Mouse (Mus musculus) stomach, embryonic 14.5 days (tissue): ENCODE measurements at regions not wholly inside any gene's neighbourhood (a gene's known extent, or its start where the extent isn't known, plus 50 kb on each side); places are given as distances from the start of the nearest gene placed in this dataset.

Source experiments
- ATAC-seq: fragments of 200-750 bp; cut with Nextera tagmentation; 2 replicates; pipeline ENCODE4 v1.8.0; 2017; ENCODE audit warnings: low read depth, moderate TSS enrichment; ENCODE audit not compliant: insufficient number of reproducible peaks, insufficient read depth, low FRiP score
- H3K27ac ChIP-seq: fragments of 300-500 bp; sonication (generic); 2 replicates; pipeline ENCODE4 v1.5.1; 2014; ENCODE audit warnings: mild to moderate bottlenecking, low read length, moderate library complexity, mixed read lengths
- H3K27me3 ChIP-seq: fragments of 300-500 bp; sonication (generic); 2 replicates; pipeline ENCODE4 v1.6.1; 2014; ENCODE audit warnings: low read length, control low read depth, mixed read lengths; ENCODE audit not compliant: control insufficient read depth, insufficient read depth
- H3K36me3 ChIP-seq: fragments of 300-500 bp; sonication (generic); 2 replicates; pipeline ENCODE4 v1.6.1; 2014; ENCODE audit warnings: mild to moderate bottlenecking, control low read depth, low read length, moderate library complexity, mixed read lengths; ENCODE audit not compliant: control insufficient read depth, insufficient read depth
- H3K4me1 ChIP-seq: fragments of 300-500 bp; sonication (generic); 2 replicates; pipeline ENCODE4 v1.6.1; 2014; ENCODE audit warnings: low read length, control low read depth, mixed read lengths; ENCODE audit not compliant: control insufficient read depth, insufficient read depth
- H3K4me2 ChIP-seq: fragments of 300-500 bp; sonication (generic); replicated peaks from 2 replicates; pipeline ENCODE4 v1.6.1; 2014; ENCODE audit warnings: low read depth, low read length, control low read depth
- H3K4me3 ChIP-seq: fragments of 300-500 bp; sonication (generic); 2 replicates; pipeline ENCODE4 v1.5.1; 2014; ENCODE audit warnings: low read depth, low read length, control low read depth
- H3K9ac ChIP-seq: fragments of 300-500 bp; sonication (generic); replicated peaks from 2 replicates; pipeline ENCODE4 v1.6.1; 2014; ENCODE audit warnings: low read depth, mild to moderate bottlenecking, control low read depth, low read length, moderate library complexity, mixed read lengths
- H3K9me3 ChIP-seq: fragments of 300-500 bp; sonication (generic); 2 replicates; pipeline ENCODE4 v1.6.1; 2016; ENCODE audit warnings: low read depth, low read length, control low read depth; ENCODE audit not compliant: control insufficient read depth
- WGBS: fragments of 180-500 bp; shearing (Covaris S2); extraction: QIAGEN DNeasy Blood & Tissue Kit; methylation state at CpG from one replicate; pipeline ENCODE4 v1.1.7; 2014; 5-methylcytosine and 5-hydroxymethylcytosine counted together

DNA sequence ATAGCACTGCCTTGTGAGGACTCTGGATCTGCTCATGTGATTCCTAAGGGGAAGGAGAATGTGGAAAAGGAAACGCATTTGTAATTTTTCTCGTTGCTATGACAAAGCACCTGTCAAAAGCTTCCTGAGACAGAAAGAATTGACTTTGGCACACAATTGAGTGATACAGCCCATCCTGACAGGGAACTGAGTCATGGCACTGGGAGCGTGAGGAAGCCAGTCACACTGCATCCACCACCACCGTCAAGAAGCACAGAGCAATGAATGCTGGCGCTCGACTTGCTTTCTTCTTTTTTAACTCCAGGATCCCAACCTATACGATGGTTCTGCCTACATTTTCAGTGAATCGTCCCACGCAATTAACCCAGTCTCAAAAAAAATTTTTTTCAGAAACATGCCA is 131.5 kb upstream of the Plcz1 start:
- H3K4me3 ChIP-seq = no peak overlapping the region
- H3K4me1 ChIP-seq = no peaks in the 10 kb centered on the region
- no peak overlapping the region for H3K4me2 ChIP-seq
- no peaks in the 10 kb centered on the region for H3K36me3 ChIP-seq
- H3K27me3 ChIP-seq = no peaks in the 10 kb centered on the region
- H3K27ac ChIP-seq = no peak overlapping the region
- no peak for ATAC-seq
- no peaks in the 10 kb centered on the region for H3K9me3 ChIP-seq
- H3K9ac ChIP-seq = no peak overlapping the region
- WGBS = 82% methylated on average over 9 of the region's 9 CpGs

DNA sequence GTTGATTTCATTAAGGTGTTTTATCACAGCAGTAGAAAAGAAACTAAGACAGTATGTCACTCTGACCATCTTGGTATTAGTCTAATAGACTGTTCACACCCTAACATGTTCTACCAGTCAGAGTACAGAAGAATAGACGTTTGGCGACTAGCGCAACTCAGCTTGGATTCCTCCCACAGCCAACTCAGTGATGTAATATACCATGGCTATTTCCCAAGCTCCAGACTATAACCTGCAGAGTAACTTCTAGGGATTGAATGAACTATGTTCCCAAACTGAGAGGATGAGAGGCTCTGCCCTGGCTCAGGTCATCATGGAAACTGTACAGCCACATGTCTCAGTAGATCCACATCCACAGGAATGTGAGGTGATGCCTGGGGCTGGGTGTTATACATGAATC is 128.6 kb upstream of the Plcz1 start:
- no peak overlapping the region for H3K27ac ChIP-seq
- H3K4me3 ChIP-seq = no peak overlapping the region
- H3K36me3 ChIP-seq = no peaks in the 10 kb centered on the region
- H3K27me3 ChIP-seq = no peaks in the 10 kb centered on the region
- no peaks in the 10 kb centered on the region for H3K9me3 ChIP-seq
- 98% methylated on average over 3 of the region's 3 CpGs for WGBS
- no peaks in the 10 kb centered on the region for H3K4me1 ChIP-seq
- ATAC-seq = no peak
- no peak overlapping the region for H3K9ac ChIP-seq
- H3K4me2 ChIP-seq = no peak overlapping the region

DNA sequence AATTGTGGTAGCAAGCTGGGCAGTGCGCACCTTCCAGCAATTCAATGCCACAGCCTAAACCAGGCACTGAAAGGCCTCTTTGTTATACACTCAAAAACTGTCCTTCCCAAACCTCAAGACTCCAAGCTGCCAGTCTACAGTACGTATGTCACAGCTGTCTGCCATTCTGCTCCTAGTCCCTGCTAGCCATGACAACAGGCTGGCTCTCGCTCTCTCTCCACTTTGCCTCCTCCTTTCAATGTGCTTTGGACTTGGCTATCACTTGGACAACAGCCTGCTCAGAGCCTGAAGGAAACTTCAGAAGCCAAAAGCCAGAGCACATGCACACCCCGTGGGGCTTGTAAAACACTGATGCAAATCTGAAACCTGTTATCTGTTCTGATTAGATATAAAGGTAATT is 125.9 kb upstream of the Plcz1 start:
- no peak overlapping the region for H3K4me2 ChIP-seq

DNA sequence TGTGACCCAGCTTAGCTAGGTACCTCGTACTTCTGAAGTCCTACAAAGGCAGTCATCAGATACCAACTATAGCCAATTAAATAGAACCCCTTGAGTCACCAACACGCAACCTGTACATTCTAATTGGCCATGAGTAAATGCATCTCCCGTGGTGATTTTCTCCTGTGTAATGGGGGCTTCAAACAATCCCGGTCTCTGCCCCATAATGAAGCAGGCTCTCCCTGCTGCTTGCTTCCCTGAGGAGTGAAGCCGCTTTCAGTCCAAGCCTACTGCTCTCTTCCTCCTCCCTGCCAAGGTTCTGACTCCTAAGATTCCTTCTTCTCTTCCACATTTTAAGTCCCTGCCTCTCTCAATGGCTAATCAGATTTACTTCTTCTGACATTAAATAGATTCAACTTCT is 121.5 kb upstream of the Plcz1 start:
- H3K4me1 ChIP-seq = no peaks in the 10 kb centered on the region
- no peaks in the 10 kb centered on the region for H3K9me3 ChIP-seq
- no peak overlapping the region for H3K4me2 ChIP-seq
- ATAC-seq = no peak
- H3K9ac ChIP-seq = no peak overlapping the region
- WGBS = 92% methylated on average over 5 of the region's 5 CpGs
- H3K27ac ChIP-seq = no peak overlapping the region
- no peaks in the 10 kb centered on the region for H3K36me3 ChIP-seq
- no peak overlapping the region for H3K4me3 ChIP-seq
- no peaks in the 10 kb centered on the region for H3K27me3 ChIP-seq

More for the DNA sequence above, 125.9 kb upstream of the Plcz1 start:
- Histone ChIP-seq H3K36me3 (no peaks in the 10 kb centered on the region), H3K4me1 (no peaks in the 10 kb centered on the region), H3K4me3 (no peak overlapping the region), H3K27me3 (no peaks in the 10 kb centered on the region), H3K9ac (no peak overlapping the region), H3K27ac (no peak overlapping the region), H3K9me3 (no peaks in the 10 kb centered on the region)
- no peak for ATAC-seq
- WGBS = 77% methylated on average over 4 of the region's 4 CpGs

DNA sequence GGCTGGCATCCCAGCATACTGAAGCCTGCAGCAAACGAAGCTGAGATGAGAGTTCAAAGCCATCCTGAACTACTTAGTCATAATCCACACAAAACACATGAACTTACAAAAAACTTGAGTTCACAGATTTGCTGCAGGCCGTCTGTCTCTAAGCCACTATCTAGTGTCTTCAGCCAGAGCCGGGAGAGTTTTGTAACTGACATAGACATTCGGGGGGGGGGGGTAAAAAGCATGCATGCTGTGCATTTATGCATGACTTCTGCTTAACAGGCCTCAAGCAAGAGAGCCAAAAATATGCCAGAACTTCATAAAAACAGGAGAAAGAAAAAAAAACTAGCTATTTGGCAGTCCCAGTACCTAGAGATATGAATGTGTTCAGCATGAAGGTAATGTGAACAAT is 120.2 kb upstream of the Plcz1 start:
- H3K36me3 ChIP-seq = no peaks in the 10 kb centered on the region
- H3K4me3 ChIP-seq = no peak overlapping the region
- H3K4me2 ChIP-seq = no peak overlapping the region
- no peaks in the 10 kb centered on the region for H3K27me3 ChIP-seq
- H3K9me3 ChIP-seq = no peaks in the 10 kb centered on the region
- no peak overlapping the region for H3K9ac ChIP-seq
- ATAC-seq = no peak
- no peaks in the 10 kb centered on the region for H3K4me1 ChIP-seq
- 68% methylated on average over 4 of the region's 4 CpGs for WGBS
- H3K27ac ChIP-seq = no peak overlapping the region

DNA sequence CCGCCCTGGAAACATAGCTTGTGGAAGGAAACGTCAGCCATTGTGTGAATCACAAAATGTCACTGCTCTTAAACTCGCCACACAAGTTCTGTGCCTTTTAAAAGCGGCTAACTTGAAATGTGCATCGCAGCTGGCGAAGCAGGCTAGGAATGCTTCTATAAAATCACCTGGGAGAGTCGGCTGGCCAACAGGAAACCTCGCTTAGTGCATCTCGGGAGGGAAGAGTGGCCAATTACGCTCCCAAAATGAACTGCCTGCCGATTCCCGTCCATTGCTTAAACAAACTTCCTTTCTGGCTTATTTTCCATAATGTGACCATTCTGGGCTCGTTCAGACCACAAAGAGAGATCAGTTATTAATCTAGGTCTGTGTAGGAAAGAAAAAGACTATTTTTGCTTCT is 119.7 kb upstream of the Plcz1 start:
- Histone ChIP-seq H3K4me1 (no peaks in the 10 kb centered on the region), H3K27me3 (no peaks in the 10 kb centered on the region), H3K4me3 (no peak overlapping the region), H3K4me2 (no peak overlapping the region), H3K36me3 (no peaks in the 10 kb centered on the region), H3K9ac (no peak overlapping the region), H3K27ac (no peak overlapping the region), H3K9me3 (no peaks in the 10 kb centered on the region)
- no peak for ATAC-seq
- 62% methylated on average over 13 of the region's 13 CpGs for WGBS

DNA sequence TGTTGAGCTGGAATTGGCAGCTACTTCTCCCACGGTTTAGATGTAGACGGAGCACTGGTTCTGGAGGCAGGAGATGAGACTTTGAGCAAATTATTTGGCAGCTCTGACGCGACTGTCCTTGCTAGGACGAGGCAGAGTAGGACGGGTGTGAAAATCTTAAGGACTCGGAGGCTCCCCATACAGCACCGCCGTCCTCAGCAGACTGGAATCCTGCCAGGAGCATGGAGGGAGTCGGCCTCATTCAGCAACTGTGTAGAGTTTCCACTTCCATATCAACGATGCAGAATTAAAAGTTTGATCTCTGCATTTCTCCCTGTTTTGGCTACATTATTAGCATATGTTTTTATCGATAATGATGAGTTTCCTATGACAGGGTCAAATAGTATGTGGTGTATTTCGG is 117.7 kb upstream of the Plcz1 start:
- H3K27ac ChIP-seq = no peak overlapping the region
- no peak for ATAC-seq
- H3K4me1 ChIP-seq = no peaks in the 10 kb centered on the region
- H3K36me3 ChIP-seq = no peaks in the 10 kb centered on the region
- H3K4me2 ChIP-seq = no peak overlapping the region
- no peaks in the 10 kb centered on the region for H3K27me3 ChIP-seq
- no peak overlapping the region for H3K9ac ChIP-seq
- H3K9me3 ChIP-seq = no peaks in the 10 kb centered on the region
- 72% methylated on average over 13 of the region's 13 CpGs for WGBS
- H3K4me3 ChIP-seq = no peak overlapping the region

DNA sequence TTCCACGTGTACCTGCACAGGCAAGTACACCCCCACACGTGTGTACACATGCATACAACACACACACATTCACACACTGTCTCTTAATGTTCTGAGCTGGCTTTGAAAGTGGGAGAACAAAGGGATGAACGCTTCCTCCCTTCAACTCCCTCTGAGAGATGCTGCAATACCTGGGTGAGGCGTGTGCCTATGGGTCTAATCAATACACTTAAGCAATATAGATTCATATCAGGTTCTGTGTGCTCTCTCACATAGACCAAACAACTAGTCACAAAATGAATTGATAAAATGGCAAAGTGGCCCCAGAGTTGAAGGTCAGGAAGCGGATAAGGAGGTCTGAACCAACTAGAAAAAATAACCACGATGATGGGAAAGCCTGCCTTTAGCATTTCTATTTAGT is 116.1 kb upstream of the Plcz1 start:
- no peaks in the 10 kb centered on the region for H3K36me3 ChIP-seq
- WGBS = 80% methylated on average over 6 of the region's 6 CpGs
- H3K4me1 ChIP-seq = no peaks in the 10 kb centered on the region
- ATAC-seq = no peak
- no peak overlapping the region for H3K9ac ChIP-seq
- no peak overlapping the region for H3K4me3 ChIP-seq
- H3K4me2 ChIP-seq = no peak overlapping the region
- no peak overlapping the region for H3K27ac ChIP-seq
- no peaks in the 10 kb centered on the region for H3K9me3 ChIP-seq
- no peaks in the 10 kb centered on the region for H3K27me3 ChIP-seq

DNA sequence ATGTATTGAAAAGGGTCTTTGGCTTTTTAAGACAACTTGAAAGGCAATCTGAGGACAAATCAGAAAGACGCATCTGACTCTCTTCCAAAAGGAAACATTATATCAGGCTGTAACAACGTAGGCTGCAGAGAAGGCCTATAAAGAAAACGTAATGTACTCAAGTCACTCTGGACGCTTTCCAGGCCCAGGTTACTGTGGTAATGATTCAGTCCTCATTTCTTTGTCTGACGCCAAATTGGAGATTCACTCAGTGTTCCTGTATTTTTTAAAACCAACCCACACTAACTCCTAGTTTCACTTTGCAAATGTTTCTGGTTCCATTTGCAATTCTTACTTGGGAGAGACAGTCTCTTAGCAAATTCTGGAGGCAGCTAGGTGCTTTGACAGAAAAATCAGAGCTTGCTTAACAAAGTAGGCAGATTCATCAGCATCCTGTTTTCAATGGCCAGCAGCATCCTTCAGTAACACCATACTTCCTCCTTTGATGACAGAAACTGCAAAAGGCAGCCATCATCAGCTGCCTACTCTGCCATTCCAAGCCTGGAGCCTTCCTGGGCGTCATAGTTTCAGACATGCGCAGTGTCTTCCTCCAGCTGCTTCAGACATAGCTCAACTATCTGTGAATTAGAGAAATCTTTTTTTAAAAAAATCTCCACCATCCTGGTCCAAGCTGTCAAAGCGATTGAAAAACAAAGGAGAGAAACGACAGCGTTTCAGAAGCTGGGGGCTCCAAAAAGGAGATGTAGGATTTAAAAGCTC is 111.3 kb upstream of the Plcz1 start:
- H3K4me2 ChIP-seq = no peak overlapping the region
- no peaks in the 10 kb centered on the region for H3K36me3 ChIP-seq
- no peak overlapping the region for H3K4me3 ChIP-seq
- 47% methylated on average over 10 of the region's 10 CpGs for WGBS
- H3K9me3 ChIP-seq = no peaks in the 10 kb centered on the region
- no peaks in the 10 kb centered on the region for H3K27me3 ChIP-seq
- no peak for ATAC-seq
- H3K27ac ChIP-seq = peak overlapping the region; percentile 27; the same call in 1 of the 2 replicates
- no peaks in the 10 kb centered on the region for H3K4me1 ChIP-seq
- no peak overlapping the region for H3K9ac ChIP-seq
